Mouse (Mus musculus): ENCODE measurements around the gene Hbp1.

GRCm38 (mm10) chr12:31939026-31939425 is 11.3 kb downstream of the Hbp1 start:
- TF ChIP-seq CTCF (IDR thresholded peaks at IDR 0.05; ENCODE audit: low read depth, low read length) (no peak), POLR2A (IDR thresholded peaks at IDR 0.05; ENCODE audit: extremely low read depth, insufficient read depth, low read length) (no peak)
